Mouse (Mus musculus) lung, adult 2 months (tissue): Measurements from ENCODE around the gene Ephb3.

Experiments
- CTCF ChIP-seq: fragments of 200-500 bp; IDR thresholded peaks from 2 replicates; pipeline ENCODE4 v1.5.1; 2011; ENCODE audit warnings: mild to moderate bottlenecking, low read length, control low read depth; ENCODE audit not compliant: insufficient read depth
- POLR2A ChIP-seq: fragments of 200-500 bp; IDR thresholded peaks from 2 replicates; pipeline ENCODE4 v1.6.1; 2011; ENCODE audit warnings: low read depth, mild to moderate bottlenecking, control low read depth, low read length, borderline replicate concordance; ENCODE audit errors: extremely low read depth

- TF ChIP-seq CTCF (no peak), POLR2A (no peak)
Measured at GRCm38 (mm10) chr16:21212369-21212768, 7.8 kb downstream of the Ephb3 start.
